Mouse (Mus musculus) liver, embryonic 11.5 days (tissue): ENCODE results near the gene Ap1m2. TPM values are rescaled to one million over a fixed set of nuclear protein-coding genes. Genes with fewer than 3 reads are reported as not detected.
"Not testable (repeated sequence)": the region's sequence is repeated elsewhere in the genome, so short reads cannot be mapped to it uniquely, and the experiment has no call there.

ENCODE experiments used
- ATAC-seq: fragments of 200-750 bp; cut with Nextera tagmentation; replicated peaks from 2 replicates; pipeline ENCODE4 v1.8.0; 2017; ENCODE audit warnings: moderate number of reproducible peaks, mild to moderate bottlenecking, moderate TSS enrichment, moderate library complexity; ENCODE audit not compliant: low FRiP score
- DNase-seq: peaks from one replicate; pipeline ENCODE4 v3.0.0-alpha.2; 2017; ENCODE audit warnings: low spot score
- H3K27ac ChIP-seq: fragments of 300-500 bp; sonication (generic); 2 replicates; pipeline ENCODE4 v1.5.1; 2014; ENCODE audit warnings: mild to moderate bottlenecking, low read depth, low read length, control low read depth
- H3K27me3 ChIP-seq: fragments of 300-500 bp; sonication (generic); replicated peaks from 2 replicates; pipeline ENCODE4 v1.6.1; 2014; ENCODE audit warnings: low read length, mixed read lengths; ENCODE audit not compliant: control insufficient read depth, insufficient read depth
- H3K36me3 ChIP-seq: fragments of 300-500 bp; sonication (generic); 2 replicates; pipeline ENCODE4 v1.6.1; 2014; ENCODE audit warnings: mild to moderate bottlenecking, low read length, moderate library complexity, mixed read lengths; ENCODE audit not compliant: control insufficient read depth, insufficient read depth
- H3K4me1 ChIP-seq: fragments of 300-500 bp; sonication (generic); replicated peaks from 2 replicates; pipeline ENCODE4 v1.6.1; 2014; ENCODE audit warnings: low read length, mixed read lengths; ENCODE audit not compliant: control insufficient read depth, insufficient read depth
- H3K4me2 ChIP-seq: fragments of 300-500 bp; sonication (generic); 2 replicates; pipeline ENCODE4 v1.6.1; 2014; ENCODE audit warnings: mild to moderate bottlenecking, control low read depth, moderate library complexity
- H3K4me3 ChIP-seq: fragments of 300-500 bp; sonication (generic); 2 replicates; pipeline ENCODE4 v1.5.1; 2014; ENCODE audit warnings: low read depth, low read length, control low read depth
- H3K9ac ChIP-seq: fragments of 300-500 bp; sonication (generic); 2 replicates; pipeline ENCODE4 v1.6.1; 2014; ENCODE audit warnings: low read depth, low read length, control low read depth
- H3K9me3 ChIP-seq: fragments of 300-500 bp; sonication (generic); 2 replicates; pipeline ENCODE4 v1.6.1; 2016; ENCODE audit warnings: low read length, inconsistent platforms, mixed read lengths; ENCODE audit not compliant: control insufficient read depth
- WGBS: fragments of 180-500 bp; shearing (Covaris S2); extraction: QIAGEN DNeasy Blood & Tissue Kit; methylation state at CpG from one replicate; pipeline ENCODE4 v1.1.7; 2014; 5-methylcytosine and 5-hydroxymethylcytosine counted together
- polyA plus RNA-seq: library from polyadenylated mRNA; unstranded; fragments of >200 nt; fragmentation: Nextera tagmentation; extraction: Ambion mirVana; gene quantifications from 2 replicates; pipeline ENCODE4 v1.2.1, GENCODE M21; 2014

The Ap1m2 gene
- polyA plus RNA-seq, 1 experiment from 2014 or later, result 1.6 TPM

DNA sequence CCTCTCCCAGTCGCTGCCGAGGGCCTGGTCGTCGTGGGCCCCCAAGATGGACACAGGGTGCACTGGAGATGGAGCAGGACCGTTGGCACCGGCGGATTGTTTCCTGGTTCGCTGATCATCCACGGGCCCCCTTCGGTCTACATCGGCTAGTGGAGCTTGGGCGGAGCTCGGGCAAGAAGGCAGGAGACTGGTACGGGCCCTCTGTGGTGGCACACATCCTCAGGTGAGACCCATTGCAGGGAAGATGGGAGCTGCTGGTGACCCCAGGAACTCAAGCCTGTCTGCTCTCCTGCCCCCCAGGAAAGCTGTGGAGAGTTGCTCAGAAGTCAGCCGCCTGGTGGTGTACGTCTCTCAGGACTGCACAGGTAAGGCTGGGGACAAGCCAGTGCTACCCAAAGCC is 43.8 kb downstream of the Ap1m2 start:
- H3K4me1 ChIP-seq, result peaks cover 20% of the 10 kb centered on the region
- H3K27ac ChIP-seq, result no peak overlapping the region
- DNase-seq (no peak), ATAC-seq (no peak)
- H3K4me3 ChIP-seq, result no peak overlapping the region
- H3K9me3 ChIP-seq, result no peaks in the 10 kb centered on the region
- H3K27me3 ChIP-seq, result no peaks in the 10 kb centered on the region
- H3K36me3 ChIP-seq, result peaks cover 50% of the 10 kb centered on the region
- H3K9ac ChIP-seq, result no peak overlapping the region
- WGBS, result 95% methylated on average over 16 of the region's 16 CpGs
- H3K4me2 ChIP-seq, result no peak overlapping the region

DNA sequence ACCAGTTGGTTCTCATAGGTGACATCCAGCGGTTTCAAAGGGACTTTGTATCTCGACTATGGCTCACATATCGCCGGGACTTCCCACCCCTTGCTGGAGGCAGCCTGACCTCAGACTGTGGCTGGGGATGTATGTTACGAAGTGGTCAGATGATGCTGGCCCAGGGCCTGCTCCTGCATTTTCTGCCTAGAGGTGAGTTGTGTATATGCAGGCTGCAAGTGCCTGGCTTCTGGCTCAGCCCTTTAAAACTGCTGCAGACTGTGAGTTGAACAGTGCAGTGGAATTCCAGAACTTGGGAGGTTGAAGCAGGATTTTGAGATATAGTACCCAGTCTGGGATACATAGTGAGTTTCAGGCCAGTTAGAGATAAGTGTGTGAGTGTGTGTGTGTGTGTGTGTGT is 45.2 kb downstream of the Ap1m2 start:
- DNase-seq (no peak), ATAC-seq (no peak)
- Histone ChIP-seq H3K27ac (no peak overlapping the region), H3K9ac (0 out of 2 replicates have a peak overlapping the region, but pooled peaks have one; percentile 7), H3K4me1 (peaks cover 20% of the 10 kb centered on the region), H3K4me2 (peak overlapping the region; percentile 88), H3K9me3 (no peaks in the 10 kb centered on the region), H3K36me3 (peaks cover 36% of the 10 kb centered on the region), H3K4me3 (peak overlapping the region; percentile 85), H3K27me3 (no peaks in the 10 kb centered on the region)
- 87% methylated on average over 5 of the region's 5 CpGs for WGBS

DNA sequence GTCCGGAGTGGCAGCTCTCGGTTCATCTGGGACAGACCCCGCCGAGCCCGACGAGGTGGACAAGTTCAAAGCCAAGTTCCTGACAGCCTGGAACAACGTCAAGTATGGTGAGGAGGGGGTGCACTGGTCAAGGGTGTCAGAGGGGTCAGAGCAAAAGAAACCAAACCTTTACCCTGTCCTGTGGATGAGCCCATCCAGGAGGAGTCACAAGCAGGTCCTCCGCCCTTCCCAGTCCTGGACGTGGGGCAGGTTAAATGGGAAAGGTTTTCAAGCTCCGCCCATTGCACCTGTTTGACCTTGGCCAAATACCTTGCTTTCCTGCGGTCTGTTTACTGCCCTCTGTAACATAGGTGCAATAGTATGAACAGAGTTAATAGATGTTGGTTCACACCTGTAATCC is 46.5 kb downstream of the Ap1m2 start:
- ATAC-seq, result no peak
- H3K4me1 ChIP-seq, result peaks cover 23% of the 10 kb centered on the region

DNA sequence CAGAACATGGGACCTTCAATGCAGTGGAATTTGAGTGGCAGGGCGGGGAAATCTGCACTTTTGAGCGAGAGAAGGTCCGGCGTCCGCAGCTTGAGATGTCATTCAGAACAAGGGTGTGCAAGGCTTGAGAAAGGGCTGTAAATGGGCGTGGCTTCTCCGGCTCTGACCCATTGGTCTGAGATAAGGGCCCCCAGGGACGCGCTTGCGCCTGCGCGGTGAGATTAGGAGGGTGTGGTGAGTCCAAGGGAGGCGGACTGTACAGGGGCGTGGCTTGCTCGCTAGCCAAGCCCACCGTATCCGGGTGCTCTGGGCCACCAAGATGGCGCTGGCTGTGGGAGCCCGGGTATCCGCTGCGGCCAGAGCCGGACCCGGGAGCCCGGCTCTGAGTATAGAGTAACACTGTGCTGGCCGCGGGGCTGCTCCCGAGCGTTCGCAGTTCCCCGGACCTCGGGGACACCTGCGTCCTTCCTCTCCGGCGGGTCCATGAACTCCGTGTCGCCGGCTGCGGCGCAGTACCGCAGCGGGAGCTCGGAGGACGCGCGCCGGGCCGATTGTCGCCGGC is 47.1 kb downstream of the Ap1m2 start, which contains the start of gene Atg4d:
TSS of gene Atg4d (plus strand) at position 294 of the 562 bp plus-strand sequence.
- peak; percentile 98 for DNase-seq
- peak within 1 kb of the TSS; percentile 88 for H3K4me2 ChIP-seq
- peak within 1 kb of the TSS; percentile 97 for H3K27ac ChIP-seq
- no peaks in the 10 kb centered on the region for H3K9me3 ChIP-seq
- H3K4me3 ChIP-seq, result peak within 1 kb of the TSS; percentile 85
- peak within 1 kb of the TSS; percentile 89 for H3K9ac ChIP-seq
- under 1% methylated on average over 49 of the region's 49 CpGs for WGBS
- no peaks in the 10 kb centered on the region for H3K27me3 ChIP-seq
- peaks cover 21% of the 10 kb centered on the region for H3K36me3 ChIP-seq
- ATAC-seq, result peak; percentile 93
- H3K4me1 ChIP-seq, result peaks cover 23% of the 10 kb centered on the region

More for the DNA sequence above, 46.5 kb downstream of the Ap1m2 start:
- Histone ChIP-seq H3K36me3 (peaks cover 25% of the 10 kb centered on the region), H3K4me3 (peak overlapping the region; percentile 85), H3K9ac (peak overlapping the region; percentile 89), H3K9me3 (no peaks in the 10 kb centered on the region), H3K4me2 (peak overlapping the region; percentile 88), H3K27ac (peak overlapping the region; percentile 97), H3K27me3 (no peaks in the 10 kb centered on the region)
- 5% methylated on average over 11 of the region's 11 CpGs for WGBS
- DNase-seq, result no peak

DNA sequence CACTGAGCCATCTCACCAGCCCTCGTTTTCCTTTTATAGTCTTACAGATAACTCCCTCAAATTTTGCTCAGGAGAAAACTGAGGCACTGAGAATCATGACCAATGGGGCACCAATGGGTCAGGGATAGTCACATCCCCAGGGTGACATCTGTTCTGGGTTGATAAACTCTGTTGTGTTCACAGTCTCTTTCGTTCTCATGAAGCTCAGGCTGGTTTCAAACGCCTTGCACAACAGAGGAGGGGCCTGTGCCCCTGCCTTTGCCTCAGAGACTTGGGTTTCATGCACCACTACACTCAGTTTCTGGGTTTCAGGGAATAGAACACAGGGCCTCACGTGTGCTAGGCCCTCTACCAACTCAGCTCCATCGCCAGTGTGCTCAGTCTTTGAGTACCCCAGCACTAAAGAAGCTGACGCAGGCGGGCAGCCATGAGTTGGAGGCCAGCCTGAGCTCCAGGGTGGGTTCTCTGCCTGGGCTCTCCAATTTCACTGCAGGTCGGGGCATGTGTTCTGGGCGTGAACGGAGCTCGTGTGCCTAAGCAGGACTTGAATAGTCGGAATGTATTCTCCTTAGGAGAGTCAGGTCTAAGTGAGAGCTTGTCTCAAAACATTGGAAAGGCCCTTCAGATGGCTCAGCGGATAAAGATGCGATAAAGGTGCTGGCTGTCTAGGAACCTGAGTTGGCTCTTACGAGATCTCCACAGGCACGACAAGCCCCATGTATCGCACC is 47.7 kb downstream of the Ap1m2 start:
- Histone ChIP-seq H3K9ac (peak overlapping the region; percentile 60), H3K4me3 (peak overlapping the region; percentile 85), H3K4me1 (peaks cover 23% of the 10 kb centered on the region), H3K27me3 (no peaks in the 10 kb centered on the region), H3K36me3 (peaks cover 16% of the 10 kb centered on the region), H3K9me3 (no peaks in the 10 kb centered on the region), H3K27ac (peak overlapping the region; percentile 97), H3K4me2 (peak overlapping the region; percentile 76)
- 17% methylated on average over 17 of the region's 17 CpGs for WGBS
- ATAC-seq (peak; percentile 81), DNase-seq (no peak)

DNA sequence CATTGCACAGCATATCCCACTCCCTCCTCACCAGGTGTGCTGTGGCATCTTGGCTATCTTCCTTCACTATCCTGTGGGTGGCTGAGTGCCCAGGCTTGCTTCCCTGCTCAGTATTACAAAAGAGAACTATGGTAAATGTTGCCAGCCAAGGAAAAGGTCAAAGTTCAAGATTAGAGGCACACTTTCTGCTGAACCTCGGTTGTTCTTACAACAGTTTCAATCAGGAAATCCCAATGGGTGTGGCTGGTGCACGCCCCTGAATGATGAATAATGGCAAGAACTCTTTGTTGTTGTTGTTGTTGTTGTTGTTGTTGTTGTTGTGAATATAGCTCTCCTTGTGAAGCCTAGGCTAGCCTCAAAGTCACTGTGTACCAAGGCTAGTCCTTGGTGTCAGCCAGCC is 50.3 kb downstream of the Ap1m2 start:
- no peaks in the 10 kb centered on the region for H3K27me3 ChIP-seq
- H3K4me2 ChIP-seq, result no peak overlapping the region
- no peak overlapping the region for H3K4me3 ChIP-seq
- H3K4me1 ChIP-seq, result peaks cover 20% of the 10 kb centered on the region
- 50% methylated on average over 2 of the region's 2 CpGs for WGBS
- no peak overlapping the region for H3K9ac ChIP-seq
- DNase-seq, result no peak
- ATAC-seq, result no peak
- no peak overlapping the region for H3K27ac ChIP-seq
- no peaks in the 10 kb centered on the region for H3K9me3 ChIP-seq
- peaks cover 2% of the 10 kb centered on the region; the same call in 1 of the 2 replicates for H3K36me3 ChIP-seq

DNA sequence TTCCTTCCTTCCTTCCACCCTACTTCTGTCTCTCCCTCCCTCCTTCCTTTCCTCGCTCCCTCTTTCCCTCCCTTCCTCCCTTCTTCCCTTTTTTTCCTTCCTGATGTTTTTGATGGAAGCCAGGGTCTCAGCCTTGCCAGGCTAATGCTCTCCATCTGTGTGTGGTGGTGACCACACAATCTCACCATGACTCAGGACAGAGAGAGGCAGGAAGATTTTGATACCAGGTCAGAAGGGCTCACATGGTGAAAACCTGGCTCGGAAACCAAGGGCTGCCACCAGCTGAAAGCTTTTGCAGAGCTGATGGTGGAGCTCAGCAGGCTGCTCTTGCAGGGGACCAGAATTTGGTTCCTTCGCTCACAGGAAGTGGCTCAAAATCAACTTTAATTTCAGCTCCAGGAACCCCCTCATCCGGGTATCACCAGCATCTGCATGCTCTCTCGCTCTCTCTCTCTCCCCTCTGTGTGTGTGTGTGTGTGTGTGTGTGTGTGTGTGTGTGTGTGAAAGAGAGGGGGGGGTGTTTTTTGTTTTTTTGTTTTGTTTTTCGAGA is 51.6 kb downstream of the Ap1m2 start:
- H3K27ac ChIP-seq, result no peak overlapping the region
- H3K9ac ChIP-seq, result no peak overlapping the region
- H3K4me3 ChIP-seq, result no peak overlapping the region
- H3K9me3 ChIP-seq, result no peaks in the 10 kb centered on the region
- DNase-seq (no peak), ATAC-seq (no peak)
- H3K4me2 ChIP-seq, result no peak overlapping the region
- peaks cover 11% of the 10 kb centered on the region for H3K4me1 ChIP-seq
- H3K36me3 ChIP-seq, result no peaks in the 10 kb centered on the region
- H3K27me3 ChIP-seq, result no peaks in the 10 kb centered on the region
- 66% methylated on average over 6 of the region's 6 CpGs for WGBS

DNA sequence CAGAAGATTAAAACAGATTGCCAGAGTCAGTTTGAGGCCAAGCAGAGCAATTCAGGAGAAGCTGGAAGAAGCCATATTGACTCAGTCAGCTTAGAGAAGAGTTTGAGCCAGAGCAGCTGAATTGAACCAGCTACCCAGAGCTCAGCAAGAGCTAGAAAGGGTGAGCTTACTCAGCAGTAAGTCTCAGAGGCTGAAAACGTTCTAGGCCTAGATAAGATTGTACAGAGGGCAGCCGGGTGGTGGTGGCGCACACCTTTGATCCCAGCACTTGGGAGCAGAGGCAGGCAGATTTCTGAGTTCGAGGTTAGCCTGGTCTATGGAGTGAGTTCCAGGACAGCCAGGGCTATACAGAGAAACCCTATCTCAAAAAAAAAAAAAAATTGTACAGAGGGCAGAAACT is 55.8 kb downstream of the Ap1m2 start:
- H3K9me3 ChIP-seq, ATAC-seq, H3K4me2 ChIP-seq, H3K9ac ChIP-seq, H3K4me1 ChIP-seq, DNase-seq, H3K36me3 ChIP-seq, H3K27ac ChIP-seq, H3K4me3 ChIP-seq: not testable (repeated sequence)
- 63% methylated on average over 4 of the region's 4 CpGs for WGBS
- peaks cover 13% of the 10 kb centered on the region for H3K27me3 ChIP-seq
